Mouse (Mus musculus): ENCODE data around the gene Srl. TPM values are rescaled to one million over a fixed set of nuclear protein-coding genes. Genes with fewer than 3 reads are reported as not detected.
"Not testable (repeated sequence)": the region's sequence is repeated elsewhere in the genome, so short reads cannot be mapped to it uniquely, and the experiment has no call there.

Srl gene
- polyA plus RNA-seq, 1 experiment from 2014 or later = 3.1 TPM

DNA sequence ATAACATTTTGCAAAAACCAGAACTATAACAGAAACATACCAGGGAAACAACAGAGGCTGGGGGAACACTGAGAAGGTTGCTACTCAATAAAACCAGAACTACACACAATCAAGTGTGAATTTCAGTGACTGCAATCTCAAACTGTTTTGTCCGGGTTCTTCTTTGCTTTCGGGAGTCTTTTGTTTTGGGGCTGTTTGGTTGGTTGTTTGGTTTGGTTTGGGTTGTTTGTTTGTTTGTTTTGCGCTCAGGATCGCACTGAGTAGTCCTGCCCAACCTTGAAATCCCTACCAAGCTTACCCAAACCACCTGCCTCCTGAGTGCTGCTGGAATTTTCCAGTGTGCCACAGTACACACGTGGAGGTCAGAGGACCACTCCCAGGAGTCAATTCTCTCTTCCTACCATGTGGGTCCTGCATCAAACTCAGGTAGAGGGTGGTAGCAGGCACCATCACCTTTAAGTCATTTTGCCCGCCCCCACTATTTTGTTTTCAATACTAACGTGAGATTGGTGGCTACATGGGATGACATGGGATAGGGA, 689 bp upstream of the Srl start:
- Histone ChIP-seq H3K4me3 (ENCODE audit: low read depth, low read length) (peak overlapping the region; percentile 13; the same call in 1 of the 2 replicates), H3K27me3 (ENCODE audit: control insufficient read depth, insufficient read depth, low read length) (no peaks in the 10 kb centered on the region), H3K4me1 (replicated peaks; ENCODE audit: control insufficient read depth, insufficient read depth) (no peaks in the 10 kb centered on the region), H3K27ac (replicated peaks) (no peak overlapping the region), H3K9ac (ENCODE audit: low read length) (peak overlapping the region; percentile 41), H3K4me2 (replicated peaks; ENCODE audit: low read depth) (peak overlapping the region; percentile 39), H3K9me3 (ENCODE audit: control insufficient read depth, low read length) (no peaks in the 10 kb centered on the region), H3K36me3 (ENCODE audit: control insufficient read depth, insufficient read depth, low read length) (peaks cover 4% of the 10 kb centered on the region; the same call in 1 of the 2 replicates)
- no peak for ATAC-seq (ENCODE audit: low FRiP score, low TSS enrichment)
- WGBS = 38% methylated on average over 7 of the region's 7 CpGs
- TF ChIP-seq EP300 (optimal IDR thresholded peaks at IDR 0.05) (no peak), CTCF (IDR thresholded peaks at IDR 0.05; ENCODE audit: low read depth) (no peak)
- no peak for DNase-seq (ENCODE audit: low spot score)

DNA sequence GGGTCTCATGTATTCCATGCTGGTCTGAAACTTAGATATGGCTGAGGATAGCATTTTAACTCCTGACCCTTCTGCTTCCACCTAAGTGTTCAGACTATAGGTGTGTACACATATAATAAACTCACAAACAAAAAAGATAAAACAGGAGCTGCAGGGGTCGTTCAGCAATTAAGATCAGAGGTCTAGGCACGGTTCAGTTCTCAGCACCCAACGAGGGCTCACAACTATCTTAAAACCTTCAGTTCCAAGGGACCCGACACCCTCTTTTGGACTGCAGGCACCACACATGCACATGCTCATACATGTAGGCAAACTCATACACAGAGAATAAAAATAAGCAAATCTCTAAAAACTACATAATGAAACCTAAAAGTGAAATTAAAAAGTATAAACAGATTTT, 583 bp downstream of the Srl start:
- H3K36me3 ChIP-seq (ENCODE audit: control insufficient read depth, insufficient read depth, low read length) = peaks cover 4% of the 10 kb centered on the region; the same call in 1 of the 2 replicates
- DNase-seq (ENCODE audit: low spot score) = no peak
- H3K9ac ChIP-seq (ENCODE audit: low read length) = no peak overlapping the region
- no peaks in the 10 kb centered on the region for H3K9me3 ChIP-seq (ENCODE audit: control insufficient read depth, low read length)
- no peaks in the 10 kb centered on the region for H3K27me3 ChIP-seq (ENCODE audit: control insufficient read depth, insufficient read depth, low read length)
- no peaks in the 10 kb centered on the region for H3K4me1 ChIP-seq (replicated peaks; ENCODE audit: control insufficient read depth, insufficient read depth)
- peak overlapping the region; percentile 53 for H3K4me2 ChIP-seq (replicated peaks; ENCODE audit: low read depth)
- H3K27ac ChIP-seq (replicated peaks) = no peak overlapping the region
- peak overlapping the region; percentile 34 for H3K4me3 ChIP-seq (ENCODE audit: low read depth, low read length)
- TF ChIP-seq CTCF (IDR thresholded peaks at IDR 0.05; ENCODE audit: low read depth) (no peak), EP300 (optimal IDR thresholded peaks at IDR 0.05) (no peak)
- no peak for ATAC-seq (ENCODE audit: low FRiP score, low TSS enrichment)
- WGBS = 59% methylated on average over 4 of the region's 4 CpGs

DNA sequence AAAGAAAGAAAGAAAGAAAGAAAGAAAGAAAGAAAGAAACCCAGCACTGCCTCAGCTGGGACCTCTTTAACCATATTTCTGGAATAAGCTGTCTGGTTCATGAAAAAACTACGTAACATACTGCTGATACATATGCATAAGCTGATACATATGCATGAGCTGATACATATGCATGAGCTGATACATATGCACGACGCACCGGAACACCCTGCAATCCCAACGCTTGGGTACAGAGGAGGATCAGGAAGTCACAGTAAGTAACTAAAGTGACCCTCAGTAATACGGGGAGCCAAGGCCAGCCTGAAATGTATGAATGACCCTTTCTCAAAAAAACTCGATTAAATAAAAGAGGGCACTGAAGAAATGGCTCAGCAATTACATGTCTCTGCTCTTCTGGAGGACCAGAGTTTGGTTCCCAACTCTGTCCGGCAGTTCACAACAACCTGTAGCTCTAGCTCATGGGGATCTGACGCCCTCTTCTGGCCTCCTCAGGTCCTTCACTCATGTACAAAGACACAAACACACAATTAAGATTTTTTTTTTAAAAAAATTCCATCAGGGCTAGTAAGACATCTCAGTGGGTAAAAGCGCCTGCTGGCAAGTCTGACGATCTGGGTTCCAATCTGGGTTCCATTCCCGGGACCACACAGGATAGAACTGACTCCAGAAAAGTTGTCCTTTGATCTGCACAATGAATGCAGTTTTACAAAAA, 1.4 kb downstream of the Srl start:
- TF ChIP-seq EP300 (optimal IDR thresholded peaks at IDR 0.05) (no peak), CTCF (IDR thresholded peaks at IDR 0.05; ENCODE audit: low read depth) (peak; percentile 37)
- 87% methylated on average over 12 of the region's 12 CpGs for WGBS
- H3K36me3 ChIP-seq (ENCODE audit: control insufficient read depth, insufficient read depth, low read length) = no peaks in the 10 kb centered on the region
- no peaks in the 10 kb centered on the region for H3K27me3 ChIP-seq (ENCODE audit: control insufficient read depth, insufficient read depth, low read length)
- H3K9ac ChIP-seq (ENCODE audit: low read length) = no peak overlapping the region
- no peak for ATAC-seq (ENCODE audit: low FRiP score, low TSS enrichment)
- no peak overlapping the region for H3K4me3 ChIP-seq (ENCODE audit: low read depth, low read length)
- DNase-seq (ENCODE audit: low spot score) = no peak
- H3K9me3 ChIP-seq (ENCODE audit: control insufficient read depth, low read length) = no peaks in the 10 kb centered on the region
- H3K27ac ChIP-seq (replicated peaks) = no peak overlapping the region
- no peak overlapping the region for H3K4me2 ChIP-seq (replicated peaks; ENCODE audit: low read depth)
- no peaks in the 10 kb centered on the region for H3K4me1 ChIP-seq (replicated peaks; ENCODE audit: control insufficient read depth, insufficient read depth)

DNA sequence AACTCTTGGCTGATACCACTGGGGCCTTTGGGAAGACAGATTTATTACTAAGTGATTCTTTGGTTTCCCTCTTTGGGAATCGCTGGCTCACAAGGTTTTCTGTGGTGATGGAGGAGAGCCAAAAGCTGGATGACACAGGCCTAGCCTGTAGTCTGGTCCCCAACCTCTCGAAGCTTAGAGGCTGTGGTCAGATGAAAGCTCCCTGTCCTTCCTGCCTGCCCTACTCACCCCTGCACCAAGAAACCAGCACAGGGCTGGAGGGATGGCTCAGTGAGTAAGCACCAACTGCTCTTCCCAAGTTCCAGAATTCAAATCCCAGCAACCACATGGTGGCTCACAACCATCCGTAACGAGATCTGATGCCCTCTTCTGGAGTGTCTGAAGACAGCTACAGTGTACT, 2.1 kb downstream of the Srl start:
- no peak overlapping the region for H3K27ac ChIP-seq (replicated peaks)
- DNase-seq (ENCODE audit: low spot score) (no peak), ATAC-seq (ENCODE audit: low FRiP score, low TSS enrichment) (no peak)
- H3K36me3 ChIP-seq (ENCODE audit: control insufficient read depth, insufficient read depth, low read length) = no peaks in the 10 kb centered on the region
- H3K4me3 ChIP-seq (ENCODE audit: low read depth, low read length) = no peak overlapping the region
- 77% methylated on average over 4 of the region's 4 CpGs for WGBS
- TF ChIP-seq EP300 (optimal IDR thresholded peaks at IDR 0.05) = no peak
- TF ChIP-seq CTCF (IDR thresholded peaks at IDR 0.05; ENCODE audit: low read depth) = no peak
- H3K4me2 ChIP-seq (replicated peaks; ENCODE audit: low read depth) = no peak overlapping the region
- H3K9me3 ChIP-seq (ENCODE audit: control insufficient read depth, low read length) = no peaks in the 10 kb centered on the region
- H3K27me3 ChIP-seq (ENCODE audit: control insufficient read depth, insufficient read depth, low read length) = no peaks in the 10 kb centered on the region
- H3K9ac ChIP-seq (ENCODE audit: low read length) = no peak overlapping the region
- no peaks in the 10 kb centered on the region for H3K4me1 ChIP-seq (replicated peaks; ENCODE audit: control insufficient read depth, insufficient read depth)

DNA sequence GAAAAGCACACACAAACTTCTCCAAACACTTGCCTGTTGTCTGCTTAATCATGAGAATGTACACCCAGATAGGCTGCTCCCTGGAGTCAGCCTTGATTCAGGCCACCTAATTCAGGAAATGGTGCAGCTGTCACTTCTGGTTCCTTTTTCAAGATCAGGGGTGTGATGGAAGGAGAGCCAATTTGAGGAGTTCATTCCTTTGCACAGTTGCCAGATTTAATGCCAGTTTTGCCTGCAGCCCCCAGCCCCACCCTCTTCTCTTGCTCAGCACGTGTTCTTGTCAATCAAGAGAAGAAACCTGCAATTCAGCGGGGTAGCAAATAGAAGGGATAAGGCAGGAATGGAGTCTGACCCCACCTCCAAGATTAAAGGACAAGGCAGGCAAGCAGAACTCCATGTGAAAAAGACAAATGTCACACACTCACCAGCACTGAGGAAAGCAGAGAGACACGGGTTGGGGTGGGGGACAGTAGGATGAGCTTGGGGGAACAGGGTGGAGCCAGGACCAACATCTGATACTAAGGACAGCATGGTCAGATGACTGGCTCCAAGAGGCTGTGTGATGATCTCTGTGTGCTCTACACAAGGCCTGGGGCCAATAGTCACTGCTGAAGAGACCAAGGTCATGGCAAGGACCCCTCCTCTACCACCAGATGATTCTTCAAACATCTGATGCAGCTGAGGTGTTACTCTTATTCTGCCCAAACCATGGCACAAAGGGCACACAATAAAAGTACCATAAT, 3.8 kb downstream of the Srl start:
- ATAC-seq (ENCODE audit: low FRiP score, low TSS enrichment) = no peak
- Histone ChIP-seq H3K27ac (replicated peaks) (no peak overlapping the region), H3K4me1 (replicated peaks; ENCODE audit: control insufficient read depth, insufficient read depth) (no peaks in the 10 kb centered on the region), H3K4me2 (replicated peaks; ENCODE audit: low read depth) (no peak overlapping the region), H3K36me3 (ENCODE audit: control insufficient read depth, insufficient read depth, low read length) (no peaks in the 10 kb centered on the region), H3K4me3 (ENCODE audit: low read depth, low read length) (no peak overlapping the region), H3K9ac (ENCODE audit: low read length) (no peak overlapping the region), H3K27me3 (ENCODE audit: control insufficient read depth, insufficient read depth, low read length) (no peaks in the 10 kb centered on the region), H3K9me3 (ENCODE audit: control insufficient read depth, low read length) (no peaks in the 10 kb centered on the region)
- 37% methylated on average over 3 of the region's 3 CpGs for WGBS
- TF ChIP-seq CTCF (IDR thresholded peaks at IDR 0.05; ENCODE audit: low read depth) = no peak
- TF ChIP-seq EP300 (optimal IDR thresholded peaks at IDR 0.05) = no peak
- DNase-seq (ENCODE audit: low spot score) = no peak

DNA sequence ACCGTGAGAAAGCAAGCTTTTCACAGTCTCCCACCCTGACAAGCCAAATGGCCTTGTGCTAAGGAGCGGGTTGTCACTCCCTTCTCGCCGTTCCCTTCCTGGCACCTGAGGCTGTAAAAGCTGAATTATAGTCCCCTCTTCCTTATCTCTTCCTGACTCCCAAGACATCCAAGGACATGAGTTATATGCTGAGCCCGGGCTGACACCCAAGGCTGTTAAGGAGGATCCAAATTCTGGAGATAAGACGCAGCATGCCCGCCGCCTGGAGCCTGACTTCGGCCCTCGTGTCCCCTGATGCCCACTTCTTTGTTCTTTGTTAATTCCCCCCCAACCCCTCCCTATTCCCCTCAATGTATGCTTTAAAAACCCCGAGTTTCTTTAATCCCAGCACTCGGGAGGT, 14.2 kb downstream of the Srl start:
- not testable (repeated sequence) for H3K9me3 ChIP-seq (ENCODE audit: control insufficient read depth, low read length); H3K36me3 ChIP-seq (ENCODE audit: control insufficient read depth, insufficient read depth, low read length); H3K27ac ChIP-seq (replicated peaks); H3K4me3 ChIP-seq (ENCODE audit: low read depth, low read length); H3K4me2 ChIP-seq (replicated peaks; ENCODE audit: low read depth); H3K4me1 ChIP-seq (replicated peaks; ENCODE audit: control insufficient read depth, insufficient read depth); ATAC-seq (ENCODE audit: low FRiP score, low TSS enrichment); H3K9ac ChIP-seq (ENCODE audit: low read length); DNase-seq (ENCODE audit: low spot score); H3K27me3 ChIP-seq (ENCODE audit: control insufficient read depth, insufficient read depth, low read length)
- 92% methylated on average over 12 of the region's 12 CpGs for WGBS

All from stomach, postnatal 0 days (tissue).